Mouse (Mus musculus) hindbrain, embryonic 16.5 days (tissue): Measurements from ENCODE around the gene Asah2. TPM values are rescaled to one million over a fixed set of nuclear protein-coding genes. Genes with fewer than 3 reads are reported as not detected.

ENCODE experiments used
- ATAC-seq: fragments of 200-750 bp; cut with Nextera tagmentation; 2 replicates; pipeline ENCODE4 v1.8.0; 2017; ENCODE audit warnings: moderate TSS enrichment, moderate library complexity
- H3K27ac ChIP-seq: fragments of 300-500 bp; sonication (generic); 2 replicates; pipeline ENCODE4 v1.5.1; 2014; ENCODE audit warnings: low read depth, mild to moderate bottlenecking, control low read depth, low read length, moderate library complexity
- H3K27me3 ChIP-seq: fragments of 300-500 bp; sonication (generic); replicated peaks from 2 replicates; pipeline ENCODE4 v1.6.1; 2014; ENCODE audit warnings: low read length; ENCODE audit not compliant: control insufficient read depth, insufficient read depth
- H3K36me3 ChIP-seq: fragments of 300-500 bp; sonication (generic); 2 replicates; pipeline ENCODE4 v1.6.1; 2014; ENCODE audit warnings: mild to moderate bottlenecking, low read length, moderate library complexity, mixed read lengths; ENCODE audit not compliant: control insufficient read depth, insufficient read depth
- H3K4me1 ChIP-seq: fragments of 300-500 bp; sonication (generic); 2 replicates; pipeline ENCODE4 v1.6.1; 2014; ENCODE audit warnings: low read depth, low read length; ENCODE audit not compliant: control insufficient read depth, insufficient read depth
- H3K4me2 ChIP-seq: fragments of 300-500 bp; sonication (generic); 2 replicates; pipeline ENCODE4 v1.6.1; 2014; ENCODE audit warnings: mild to moderate bottlenecking, low read length, control low read depth, moderate library complexity
- H3K4me3 ChIP-seq: fragments of 300-500 bp; sonication (generic); 2 replicates; pipeline ENCODE4 v1.5.1; 2014; ENCODE audit warnings: mild to moderate bottlenecking, low read length, control low read depth, moderate library complexity
- H3K9ac ChIP-seq: fragments of 300-500 bp; sonication (generic); 2 replicates; pipeline ENCODE4 v1.6.1; 2014; ENCODE audit warnings: low read depth, mild to moderate bottlenecking, control low read depth, low read length, moderate library complexity
- H3K9me3 ChIP-seq: fragments of 300-500 bp; sonication (generic); 2 replicates; pipeline ENCODE4 v1.6.1; 2014; ENCODE audit warnings: mild to moderate bottlenecking, low read length, moderate library complexity; ENCODE audit not compliant: control insufficient read depth
- WGBS: fragments of 180-500 bp; shearing (Covaris S2); extraction: QIAGEN DNeasy Blood & Tissue Kit; methylation state at CpG from one replicate; pipeline ENCODE4 v1.1.7; 2014; 5-methylcytosine and 5-hydroxymethylcytosine counted together
- polyA plus RNA-seq: library from polyadenylated mRNA; unstranded; fragments of >200 nt; fragmentation: Nextera tagmentation; extraction: Ambion mirVana; gene quantifications from 2 replicates; pipeline ENCODE4 v1.2.1, GENCODE M21; 2015

Gene Asah2
- 0.99 and 1.1 TPM in 2 replicates for polyA plus RNA-seq

DNA sequence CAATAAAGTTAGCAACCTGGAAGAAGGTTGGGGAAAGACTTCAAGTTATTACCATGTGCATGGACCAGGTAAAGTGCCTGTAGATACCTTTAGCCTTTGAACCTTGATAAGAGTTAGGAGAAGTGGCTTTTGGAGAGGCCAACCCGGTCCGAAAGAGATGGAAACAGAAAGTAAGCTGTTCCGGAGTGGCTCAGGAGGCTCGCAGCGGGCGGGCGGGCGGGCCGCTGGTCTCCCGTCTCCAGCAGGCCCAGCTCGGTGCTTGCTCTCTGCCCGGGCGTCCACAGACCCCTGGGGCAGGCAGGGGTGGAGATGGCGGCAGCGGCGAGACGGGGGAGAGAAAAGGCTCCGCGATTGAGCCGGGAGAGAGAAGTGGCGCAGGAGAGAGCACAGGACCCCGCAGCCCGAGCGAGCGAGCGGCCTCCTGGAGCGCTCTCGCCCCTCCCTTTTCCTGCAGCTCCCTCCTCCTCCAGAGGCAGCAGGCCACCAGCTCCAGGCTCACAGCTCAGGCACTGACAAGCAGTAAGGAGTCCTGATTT, at the start of gene Asah2:
TSS of gene Asah2 (minus strand) at position 441 of the 536 bp plus-strand sequence.
- Histone ChIP-seq H3K9ac (peak within 1 kb of the TSS; percentile 80), H3K9me3 (no peaks in the 10 kb centered on the region), H3K4me3 (peak within 1 kb of the TSS; percentile 62), H3K36me3 (no peaks in the 10 kb centered on the region), H3K4me2 (peak within 1 kb of the TSS; percentile 87), H3K27ac (peak within 1 kb of the TSS; percentile 71; the same call in 1 of the 2 replicates), H3K4me1 (no peaks in the 10 kb centered on the region; the same call in 1 of the 2 replicates), H3K27me3 (no peaks in the 10 kb centered on the region)
- ATAC-seq, result peak; percentile 96
- under 1% methylated on average over 19 of the region's 28 CpGs for WGBS

- no peaks in the 10 kb centered on the region for H3K9me3 ChIP-seq
- no peak overlapping the region for H3K27ac ChIP-seq
- ATAC-seq, result no peak
- no peaks in the 10 kb centered on the region; the same call in 1 of the 2 replicates for H3K36me3 ChIP-seq
- H3K27me3 ChIP-seq, result no peaks in the 10 kb centered on the region
- no peaks in the 10 kb centered on the region for H3K4me1 ChIP-seq
- H3K9ac ChIP-seq, result no peak overlapping the region
- no peak overlapping the region for H3K4me3 ChIP-seq
- no peak overlapping the region for H3K4me2 ChIP-seq
- 92% methylated on average over 6 of the region's 6 CpGs for WGBS
Measured at GRCm38 (mm10) chr19:32157045-32157444, 49.0 kb upstream of the Asah2 start.

DNA sequence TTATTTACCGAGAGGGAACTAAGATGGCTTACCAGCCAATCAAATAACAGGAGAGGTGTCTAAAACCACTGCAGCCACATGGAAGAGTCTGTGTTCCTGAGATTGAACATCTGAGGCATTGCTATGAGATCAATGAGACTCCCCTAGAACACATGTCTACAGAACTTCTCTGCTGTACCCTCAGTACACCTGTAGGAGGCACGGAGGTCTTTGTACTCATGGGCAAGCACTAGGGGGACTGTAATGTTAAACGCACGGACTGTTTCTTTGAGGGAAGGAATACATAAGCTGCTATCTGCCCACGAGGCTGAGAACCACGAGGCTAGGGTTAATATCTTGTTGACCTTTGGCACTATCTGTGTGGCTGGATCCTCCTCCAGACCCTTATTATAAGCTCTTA, 44.5 kb upstream of the Asah2 start:
- ATAC-seq, result no peak
- Histone ChIP-seq H3K36me3 (no peaks in the 10 kb centered on the region), H3K4me1 (no peaks in the 10 kb centered on the region), H3K4me2 (no peak overlapping the region), H3K4me3 (no peak overlapping the region), H3K9me3 (no peaks in the 10 kb centered on the region), H3K9ac (no peak overlapping the region), H3K27me3 (no peaks in the 10 kb centered on the region), H3K27ac (no peak overlapping the region)
- WGBS, result 88% methylated on average over 6 of the region's 6 CpGs

- Histone ChIP-seq H3K4me3 (no peak overlapping the region), H3K9me3 (no peaks in the 10 kb centered on the region), H3K9ac (no peak overlapping the region), H3K27ac (no peak overlapping the region), H3K4me2 (no peak overlapping the region), H3K27me3 (no peaks in the 10 kb centered on the region), H3K36me3 (no peaks in the 10 kb centered on the region), H3K4me1 (no peaks in the 10 kb centered on the region)
- no peak for ATAC-seq
- 94% methylated on average over 5 of the region's 5 CpGs for WGBS
Measured at GRCm38 (mm10) chr19:32148710-32149109, 40.7 kb upstream of the Asah2 start.

GRCm38 (mm10) chr19:32142383-32142782, 34.4 kb upstream of the Asah2 start:
- H3K4me2 ChIP-seq, result no peak overlapping the region
- H3K9ac ChIP-seq, result no peak overlapping the region
- H3K9me3 ChIP-seq, result no peaks in the 10 kb centered on the region
- H3K27me3 ChIP-seq, result no peaks in the 10 kb centered on the region
- no peak for ATAC-seq
- no peaks in the 10 kb centered on the region for H3K36me3 ChIP-seq
- no peaks in the 10 kb centered on the region for H3K4me1 ChIP-seq
- 88% methylated on average over 6 of the region's 6 CpGs for WGBS
- H3K27ac ChIP-seq, result no peak overlapping the region
- H3K4me3 ChIP-seq, result no peak overlapping the region

DNA sequence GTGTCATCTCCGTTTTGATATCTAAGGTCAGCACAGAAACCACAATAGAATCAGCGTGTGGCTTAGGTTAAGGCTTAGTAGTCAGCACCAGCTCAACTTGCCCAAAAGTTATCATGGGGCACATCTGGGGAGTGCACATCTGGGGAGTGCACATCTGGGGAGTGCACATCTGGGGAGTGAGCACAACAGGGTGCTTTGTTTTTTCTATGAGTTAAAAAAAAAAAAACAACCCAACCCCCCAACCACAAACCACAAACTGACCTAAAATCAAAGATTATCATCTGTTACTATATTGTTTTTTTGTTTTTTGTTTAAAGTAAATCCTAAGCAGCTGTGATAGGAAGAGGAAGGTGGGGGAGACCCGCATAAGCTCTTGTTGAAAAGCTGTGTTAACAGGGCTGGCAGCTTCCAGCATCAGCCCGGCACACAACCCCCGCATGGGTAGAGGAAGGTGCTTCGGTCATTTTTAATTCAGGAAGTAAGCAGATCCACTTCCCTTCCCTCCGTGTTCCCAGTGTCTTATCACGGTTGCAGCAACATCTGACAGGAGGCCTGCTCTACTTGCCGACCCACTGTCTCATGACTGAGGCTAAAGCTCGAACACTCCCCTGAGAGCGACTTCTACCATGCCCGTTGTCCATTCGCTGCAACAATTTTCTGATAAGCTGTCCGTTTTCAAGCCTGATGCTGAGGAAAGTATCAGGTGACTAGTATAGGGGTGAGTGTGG, 30.5 kb upstream of the Asah2 start:
- Histone ChIP-seq H3K9me3 (no peaks in the 10 kb centered on the region), H3K9ac (no peak overlapping the region), H3K4me3 (no peak overlapping the region), H3K36me3 (no peaks in the 10 kb centered on the region), H3K27me3 (no peaks in the 10 kb centered on the region), H3K4me2 (no peak overlapping the region), H3K27ac (no peak overlapping the region), H3K4me1 (peaks cover 2% of the 10 kb centered on the region; the same call in 1 of the 2 replicates)
- ATAC-seq, result no peak
- 82% methylated on average over 14 of the region's 14 CpGs for WGBS

GRCm38 (mm10) chr19:32137904-32138303, 29.9 kb upstream of the Asah2 start:
- Histone ChIP-seq H3K36me3 (no peaks in the 10 kb centered on the region), H3K27ac (no peak overlapping the region), H3K27me3 (no peaks in the 10 kb centered on the region), H3K4me3 (no peak overlapping the region), H3K9me3 (no peaks in the 10 kb centered on the region), H3K9ac (no peak overlapping the region), H3K4me2 (no peak overlapping the region), H3K4me1 (peaks cover 2% of the 10 kb centered on the region; the same call in 1 of the 2 replicates)
- no peak for ATAC-seq
- WGBS, result 92% methylated on average over 5 of the region's 5 CpGs

DNA sequence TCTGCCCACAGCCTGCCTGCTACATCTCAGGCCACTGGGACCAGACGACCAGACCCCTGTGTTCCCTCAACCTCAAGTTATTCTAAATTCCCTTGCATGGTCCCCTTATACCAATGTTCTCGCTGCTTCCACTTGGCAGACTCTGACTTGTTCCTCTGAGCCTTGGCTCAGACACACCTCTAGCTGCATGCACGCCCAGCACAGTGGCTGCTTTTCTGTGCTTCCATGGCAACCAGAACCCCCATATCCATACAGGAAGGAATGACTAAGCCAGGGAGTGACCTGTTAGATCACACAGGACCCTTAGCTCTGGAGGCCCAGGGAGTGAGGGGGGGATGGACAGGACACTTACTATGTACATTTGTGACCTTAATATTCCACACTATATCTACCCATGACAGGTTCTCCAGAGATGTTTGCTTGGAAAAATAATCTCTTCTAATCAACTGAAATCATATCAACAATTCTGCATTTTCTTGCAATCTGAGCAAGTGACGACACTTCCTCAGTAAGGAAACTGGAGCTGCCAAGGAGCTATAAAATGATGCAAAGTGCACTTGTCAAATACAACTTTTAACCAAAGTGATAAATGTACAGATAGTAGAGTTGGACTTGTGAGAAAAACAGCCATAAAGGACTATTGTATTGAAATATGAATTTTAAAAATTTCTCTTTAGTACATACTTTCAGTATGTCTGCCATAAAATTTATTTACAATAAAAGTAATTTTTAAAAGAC, 29.0 kb upstream of the Asah2 start:
- Histone ChIP-seq H3K27me3 (no peaks in the 10 kb centered on the region), H3K4me3 (no peak overlapping the region), H3K4me1 (peaks cover 2% of the 10 kb centered on the region; the same call in 1 of the 2 replicates), H3K4me2 (no peak overlapping the region), H3K27ac (no peak overlapping the region), H3K36me3 (no peaks in the 10 kb centered on the region), H3K9me3 (no peaks in the 10 kb centered on the region), H3K9ac (no peak overlapping the region)
- 39% methylated on average over 4 of the region's 4 CpGs for WGBS
- ATAC-seq, result peak; percentile 79; the same call in 1 of the 2 replicates
